Mouse (Mus musculus) G1E-ER4 (cell line): Measurements from ENCODE around the gene Dpyd. TPM values are rescaled to one million over a fixed set of nuclear protein-coding genes. Genes with fewer than 3 reads are reported as not detected.

ENCODE experiments used
- GATA1 ChIP-seq: IDR thresholded peaks from one replicate; pipeline ENCODE4 v1.8.0; 2012; ENCODE audit warnings: low read length, inconsistent platforms
- polyA plus RNA-seq: library from polyadenylated mRNA; stranded (reverse); fragments of >175 nt; gene quantifications from 2 replicates; pipeline ENCODE4 v1.2.3, GENCODE M21; 2012

The Dpyd gene
- polyA plus RNA-seq, 1 experiment, result not detected

GRCm38 (mm10) chr3:118629737-118630136 lies 67.8 kb downstream of the Dpyd start:
- TF ChIP-seq GATA1, result no peak

GRCm38 (mm10) chr3:118646024-118646570 lies 84.2 kb downstream of the Dpyd start:
- TF ChIP-seq GATA1, result no peak

DNA sequence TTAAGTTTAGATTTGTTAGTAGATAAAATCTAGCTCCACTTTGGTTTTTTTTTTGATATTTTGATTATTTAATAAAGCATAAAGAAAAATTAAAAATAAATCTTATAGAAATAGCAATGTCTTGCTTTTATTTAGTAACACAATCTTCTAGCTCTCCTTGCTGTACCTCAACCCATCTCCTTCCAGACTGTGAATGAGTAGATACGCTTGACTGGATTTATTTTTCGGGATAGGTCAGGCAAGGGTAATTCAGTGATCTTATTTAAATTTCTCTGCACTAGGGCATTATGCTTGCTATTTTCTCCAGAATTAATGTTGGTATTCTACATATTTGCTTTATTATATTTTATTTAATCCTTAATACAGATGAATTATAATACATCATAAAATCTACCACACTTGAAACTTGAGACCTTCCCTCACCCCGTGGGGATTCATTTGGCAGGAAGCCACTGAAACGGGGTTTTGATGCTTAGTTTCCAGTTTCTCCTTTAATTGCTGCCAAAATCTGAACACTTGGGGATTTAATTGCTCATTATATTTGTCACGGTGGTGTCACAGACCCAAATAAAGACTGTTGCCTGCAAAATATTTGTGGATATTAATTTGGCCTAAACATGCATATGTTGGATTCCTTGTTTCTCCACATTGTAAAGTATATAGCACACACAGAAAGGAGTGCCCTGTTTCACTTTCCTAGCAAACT lies 102.2 kb downstream of the Dpyd start:
- TF ChIP-seq GATA1, result no peak

- no peak for TF ChIP-seq GATA1
Observed at GRCm38 (mm10) chr3:118674121-118674745, 112.3 kb downstream of the Dpyd start.

- no peak for TF ChIP-seq GATA1
Observed at GRCm38 (mm10) chr3:118675441-118675840, 113.5 kb downstream of the Dpyd start.

- TF ChIP-seq GATA1, result no peak
Observed at GRCm38 (mm10) chr3:118676052-118676777, 114.3 kb downstream of the Dpyd start.

DNA sequence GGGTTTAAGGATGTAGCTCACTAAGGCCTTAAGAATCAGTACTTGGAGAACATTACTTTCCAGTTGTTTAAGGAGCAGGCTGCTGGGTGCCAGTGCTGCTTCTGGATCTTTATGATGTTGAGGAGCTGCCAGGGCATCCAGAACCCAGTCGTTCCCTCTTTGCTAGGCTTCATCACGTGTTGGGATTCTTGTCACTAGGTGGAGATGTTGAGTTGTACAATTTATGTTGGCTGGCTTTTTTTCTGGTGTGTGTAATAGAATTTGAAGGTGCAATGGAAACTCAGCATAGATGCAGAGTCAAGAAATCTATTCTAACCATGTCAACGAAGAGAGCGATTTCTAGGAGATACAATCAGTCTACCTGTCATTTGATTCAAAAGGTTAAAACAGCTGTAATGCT lies 118.9 kb downstream of the Dpyd start:
- TF ChIP-seq GATA1, result no peak

GRCm38 (mm10) chr3:118750269-118750668 lies 188.3 kb downstream of the Dpyd start:
- TF ChIP-seq GATA1, result no peak

GRCm38 (mm10) chr3:118753623-118754022 lies 191.7 kb downstream of the Dpyd start:
- no peak for TF ChIP-seq GATA1

- TF ChIP-seq GATA1, result no peak
Observed at GRCm38 (mm10) chr3:118756099-118756498, 194.2 kb downstream of the Dpyd start.

- TF ChIP-seq GATA1, result no peak
Observed at GRCm38 (mm10) chr3:118812885-118813284, 251.0 kb downstream of the Dpyd start.

GRCm38 (mm10) chr3:118850613-118851527 lies 288.9 kb downstream of the Dpyd start:
- TF ChIP-seq GATA1, result no peak

GRCm38 (mm10) chr3:118852711-118853110 lies 290.8 kb downstream of the Dpyd start:
- TF ChIP-seq GATA1, result no peak

- no peak for TF ChIP-seq GATA1
Observed at GRCm38 (mm10) chr3:118855411-118855810, 293.5 kb downstream of the Dpyd start.

DNA sequence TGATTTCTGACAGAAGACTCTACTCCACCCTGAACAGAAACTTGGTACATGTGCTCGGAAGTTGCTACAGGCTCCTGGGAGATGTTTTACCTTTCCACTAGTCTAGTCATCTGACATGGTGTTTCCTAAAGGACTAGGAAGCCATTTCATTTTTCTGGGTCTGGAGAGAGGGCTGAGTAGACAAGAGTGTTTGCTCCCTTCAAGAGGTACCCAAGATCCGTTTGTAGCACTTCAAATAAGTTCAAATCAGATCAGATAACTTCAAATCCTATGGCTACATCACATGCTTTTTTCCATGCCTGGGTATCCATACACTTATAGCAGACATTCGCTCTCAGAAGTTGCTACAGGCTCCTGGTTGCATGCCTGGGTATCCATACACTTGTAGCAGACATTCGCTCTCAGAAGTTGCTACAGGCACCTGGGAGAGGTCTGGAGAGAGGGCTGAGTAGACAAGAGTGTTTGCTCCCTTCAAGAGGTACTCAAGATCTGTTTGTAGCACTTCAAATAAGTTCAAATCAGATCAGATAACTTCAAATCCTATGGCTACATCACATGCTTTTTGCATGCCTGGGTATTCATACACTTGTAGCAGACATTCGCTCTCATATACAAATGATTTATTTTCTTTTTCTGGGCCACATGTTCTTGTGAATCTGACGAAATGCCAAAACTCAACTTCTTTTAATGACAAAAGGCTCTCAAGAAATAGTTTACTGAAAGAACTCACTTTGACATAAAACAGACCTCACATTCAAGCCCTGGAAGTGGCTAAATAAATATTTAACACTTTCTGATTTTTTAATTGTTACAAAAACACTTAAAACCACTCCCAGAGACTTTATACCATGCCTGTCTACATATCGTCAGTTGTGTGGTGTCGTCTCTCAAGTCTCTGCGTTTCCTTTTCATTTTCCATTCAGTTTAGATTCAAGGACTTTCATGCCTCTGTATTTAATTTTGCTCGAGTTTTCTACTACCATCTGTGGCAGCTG lies 307.5 kb downstream of the Dpyd start:
- TF ChIP-seq GATA1, result no peak
